Mouse (Mus musculus) stomach, embryonic 14.5 days (tissue): Measurements from ENCODE around the gene Hnrnpd. TPM values are rescaled to one million over a fixed set of nuclear protein-coding genes. Genes with fewer than 3 reads are reported as not detected.

Experiments used
- ATAC-seq: fragments of 200-750 bp; cut with Nextera tagmentation; 2 replicates; pipeline ENCODE4 v1.8.0; 2017; ENCODE audit warnings: low read depth, moderate TSS enrichment; ENCODE audit not compliant: insufficient number of reproducible peaks, insufficient read depth, low FRiP score
- H3K27ac ChIP-seq: fragments of 300-500 bp; sonication (generic); 2 replicates; pipeline ENCODE4 v1.5.1; 2014; ENCODE audit warnings: mild to moderate bottlenecking, low read length, moderate library complexity, mixed read lengths
- H3K27me3 ChIP-seq: fragments of 300-500 bp; sonication (generic); 2 replicates; pipeline ENCODE4 v1.6.1; 2014; ENCODE audit warnings: low read length, control low read depth, mixed read lengths; ENCODE audit not compliant: control insufficient read depth, insufficient read depth
- H3K36me3 ChIP-seq: fragments of 300-500 bp; sonication (generic); 2 replicates; pipeline ENCODE4 v1.6.1; 2014; ENCODE audit warnings: mild to moderate bottlenecking, control low read depth, low read length, moderate library complexity, mixed read lengths; ENCODE audit not compliant: control insufficient read depth, insufficient read depth
- H3K4me1 ChIP-seq: fragments of 300-500 bp; sonication (generic); 2 replicates; pipeline ENCODE4 v1.6.1; 2014; ENCODE audit warnings: low read length, control low read depth, mixed read lengths; ENCODE audit not compliant: control insufficient read depth, insufficient read depth
- H3K4me2 ChIP-seq: fragments of 300-500 bp; sonication (generic); replicated peaks from 2 replicates; pipeline ENCODE4 v1.6.1; 2014; ENCODE audit warnings: low read depth, low read length, control low read depth
- H3K4me3 ChIP-seq: fragments of 300-500 bp; sonication (generic); 2 replicates; pipeline ENCODE4 v1.5.1; 2014; ENCODE audit warnings: low read depth, low read length, control low read depth
- H3K9ac ChIP-seq: fragments of 300-500 bp; sonication (generic); replicated peaks from 2 replicates; pipeline ENCODE4 v1.6.1; 2014; ENCODE audit warnings: low read depth, mild to moderate bottlenecking, control low read depth, low read length, moderate library complexity, mixed read lengths
- H3K9me3 ChIP-seq: fragments of 300-500 bp; sonication (generic); 2 replicates; pipeline ENCODE4 v1.6.1; 2016; ENCODE audit warnings: low read depth, low read length, control low read depth; ENCODE audit not compliant: control insufficient read depth
- WGBS: fragments of 180-500 bp; shearing (Covaris S2); extraction: QIAGEN DNeasy Blood & Tissue Kit; methylation state at CpG from one replicate; pipeline ENCODE4 v1.1.7; 2014; 5-methylcytosine and 5-hydroxymethylcytosine counted together
- polyA plus RNA-seq: library from polyadenylated mRNA; unstranded; fragments of >200 nt; fragmentation: Nextera tagmentation; extraction: Ambion mirVana; gene quantifications from 2 replicates; pipeline ENCODE4 v1.2.1, GENCODE M21; 2014

The Hnrnpd gene
- polyA plus RNA-seq, 1 experiment from 2014 or later, result 126 TPM

- no peaks in the 10 kb centered on the region for H3K27me3 ChIP-seq
- H3K9ac ChIP-seq, result no peak overlapping the region
- H3K27ac ChIP-seq, result peak overlapping the region; percentile 72; the same call in 1 of the 2 replicates
- H3K9me3 ChIP-seq, result no peaks in the 10 kb centered on the region
- H3K4me2 ChIP-seq, result no peak overlapping the region
- no peak for ATAC-seq
- H3K4me1 ChIP-seq, result 0 out of 2 replicates have a peak, but pooled peaks cover under 1% of the 10 kb centered on the region
- H3K4me3 ChIP-seq, result no peak overlapping the region
- H3K36me3 ChIP-seq, result no peaks in the 10 kb centered on the region
- 78% methylated on average over 6 of the region's 6 CpGs for WGBS
Measured at GRCm38 (mm10) chr5:100005896-100006295, 27.2 kb upstream of the Hnrnpd start.

DNA sequence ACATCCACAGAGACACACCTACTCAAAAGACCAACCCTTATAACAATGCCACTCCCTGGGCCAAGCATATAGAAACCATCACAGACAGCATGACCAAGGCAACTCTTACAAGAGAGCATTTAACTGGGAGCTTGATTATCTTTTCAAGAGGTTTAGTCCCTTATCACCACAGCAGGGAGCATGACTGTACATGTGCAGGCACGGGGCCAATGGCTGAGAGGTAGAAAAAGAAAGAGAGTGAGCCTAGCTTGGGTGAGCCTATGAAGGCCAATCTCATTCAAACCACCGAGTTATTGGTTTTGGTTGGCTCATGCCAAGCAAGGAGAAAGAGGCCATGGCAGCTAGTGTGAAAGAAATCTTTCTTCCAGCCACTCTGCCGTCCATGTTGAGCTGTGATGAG lies 26.7 kb upstream of the Hnrnpd start:
- Histone ChIP-seq H3K27me3 (no peaks in the 10 kb centered on the region), H3K9me3 (no peaks in the 10 kb centered on the region), H3K27ac (peak overlapping the region; percentile 72; the same call in 1 of the 2 replicates), H3K9ac (no peak overlapping the region), H3K4me2 (no peak overlapping the region), H3K4me1 (0 out of 2 replicates have a peak, but pooled peaks cover 3% of the 10 kb centered on the region), H3K4me3 (no peak overlapping the region), H3K36me3 (no peaks in the 10 kb centered on the region)
- ATAC-seq, result no peak
- WGBS, result 62% methylated on average over 3 of the region's 3 CpGs

- Histone ChIP-seq H3K4me3 (no peak overlapping the region), H3K9ac (no peak overlapping the region), H3K4me2 (no peak overlapping the region), H3K27ac (no peak overlapping the region), H3K27me3 (no peaks in the 10 kb centered on the region), H3K36me3 (no peaks in the 10 kb centered on the region), H3K4me1 (0 out of 2 replicates have a peak, but pooled peaks cover 3% of the 10 kb centered on the region), H3K9me3 (no peaks in the 10 kb centered on the region)
- 76% methylated on average over 4 of the region's 4 CpGs for WGBS
- ATAC-seq, result no peak
Measured at GRCm38 (mm10) chr5:100003895-100004294, 25.2 kb upstream of the Hnrnpd start.

DNA sequence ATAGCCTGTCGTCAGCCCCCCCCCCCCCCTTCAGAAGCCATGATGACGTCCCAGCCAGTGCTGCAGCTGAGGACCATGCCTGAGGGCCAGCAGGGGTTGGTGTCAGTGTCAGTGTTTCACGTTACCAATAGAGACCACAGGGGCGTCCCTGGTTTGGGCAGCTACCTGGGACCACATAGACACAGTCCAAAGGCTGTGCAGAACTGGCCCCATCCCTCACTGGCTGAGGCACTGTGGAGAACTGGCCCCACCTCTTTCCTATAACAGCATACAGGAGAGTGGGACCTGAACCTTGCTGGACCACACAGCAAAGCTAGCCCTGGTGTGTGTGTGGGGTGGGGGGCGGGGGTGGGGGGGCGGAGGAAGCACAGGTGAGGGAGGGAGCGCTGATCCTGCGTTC lies 21.8 kb upstream of the Hnrnpd start:
- H3K27ac ChIP-seq, result no peak overlapping the region
- H3K4me1 ChIP-seq, result 0 out of 2 replicates have a peak, but pooled peaks cover 3% of the 10 kb centered on the region
- no peaks in the 10 kb centered on the region for H3K36me3 ChIP-seq
- H3K9me3 ChIP-seq, result no peaks in the 10 kb centered on the region
- 47% methylated on average over 8 of the region's 8 CpGs for WGBS
- no peak overlapping the region for H3K9ac ChIP-seq
- no peak for ATAC-seq
- H3K4me2 ChIP-seq, result no peak overlapping the region
- no peak overlapping the region for H3K4me3 ChIP-seq
- H3K27me3 ChIP-seq, result no peaks in the 10 kb centered on the region

DNA sequence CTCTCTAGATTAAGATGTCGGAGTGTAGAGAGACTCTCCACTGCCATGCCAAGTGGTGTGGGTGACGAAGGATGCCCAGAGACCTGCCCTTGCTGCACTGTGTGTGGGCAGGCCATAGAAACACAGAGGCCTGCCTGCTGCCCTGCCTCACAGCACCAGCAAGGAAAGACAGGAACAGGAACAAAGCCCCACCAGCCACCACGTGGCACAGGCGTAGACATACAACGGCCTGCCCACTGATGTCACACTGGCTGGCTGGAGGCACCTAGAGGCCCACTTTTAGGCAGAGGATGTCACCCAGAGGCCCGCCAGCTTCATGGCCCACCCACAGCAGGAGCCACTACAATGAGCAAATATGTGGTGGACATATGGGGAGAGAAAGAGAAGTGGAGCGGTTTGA lies 21.3 kb upstream of the Hnrnpd start:
- Histone ChIP-seq H3K36me3 (no peaks in the 10 kb centered on the region), H3K4me2 (no peak overlapping the region), H3K9ac (no peak overlapping the region), H3K27me3 (no peaks in the 10 kb centered on the region), H3K4me1 (0 out of 2 replicates have a peak, but pooled peaks cover 3% of the 10 kb centered on the region), H3K27ac (no peak overlapping the region), H3K4me3 (no peak overlapping the region), H3K9me3 (no peaks in the 10 kb centered on the region)
- WGBS, result 78% methylated on average over 7 of the region's 7 CpGs
- no peak for ATAC-seq

- WGBS, result 83% methylated on average over 3 of the region's 3 CpGs
- no peaks in the 10 kb centered on the region for H3K27me3 ChIP-seq
- H3K36me3 ChIP-seq, result no peaks in the 10 kb centered on the region
- H3K9ac ChIP-seq, result no peak overlapping the region
- H3K27ac ChIP-seq, result no peak overlapping the region
- H3K9me3 ChIP-seq, result no peaks in the 10 kb centered on the region
- H3K4me3 ChIP-seq, result no peak overlapping the region
- H3K4me2 ChIP-seq, result no peak overlapping the region
- H3K4me1 ChIP-seq, result no peaks in the 10 kb centered on the region
- no peak for ATAC-seq
Measured at GRCm38 (mm10) chr5:99994680-99995079, 15.9 kb upstream of the Hnrnpd start.

DNA sequence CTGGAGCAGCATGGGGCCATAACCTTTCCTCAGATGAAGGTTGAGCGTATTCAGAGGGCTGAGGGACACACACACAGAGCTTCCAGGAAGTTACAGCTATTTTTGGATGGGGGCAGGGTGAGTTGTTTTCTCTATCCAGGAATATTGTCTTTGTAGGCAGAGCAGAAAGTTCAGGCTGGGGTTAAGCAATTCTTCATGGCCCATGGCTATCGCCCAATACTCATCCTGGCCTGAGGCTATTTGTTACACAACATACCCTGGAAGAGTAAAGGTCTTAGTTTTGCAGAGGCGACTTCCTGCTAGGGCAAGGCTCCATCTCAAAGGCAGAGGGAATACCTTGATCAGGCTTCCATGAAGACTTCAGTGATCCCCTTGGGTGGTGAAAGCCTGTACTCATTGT lies 15.4 kb upstream of the Hnrnpd start:
- no peak for ATAC-seq
- Histone ChIP-seq H3K9me3 (no peaks in the 10 kb centered on the region), H3K36me3 (no peaks in the 10 kb centered on the region), H3K4me3 (no peak overlapping the region), H3K4me2 (no peak overlapping the region), H3K27me3 (no peaks in the 10 kb centered on the region), H3K27ac (no peak overlapping the region), H3K9ac (no peak overlapping the region), H3K4me1 (no peaks in the 10 kb centered on the region)
- 80% methylated on average over 3 of the region's 3 CpGs for WGBS

DNA sequence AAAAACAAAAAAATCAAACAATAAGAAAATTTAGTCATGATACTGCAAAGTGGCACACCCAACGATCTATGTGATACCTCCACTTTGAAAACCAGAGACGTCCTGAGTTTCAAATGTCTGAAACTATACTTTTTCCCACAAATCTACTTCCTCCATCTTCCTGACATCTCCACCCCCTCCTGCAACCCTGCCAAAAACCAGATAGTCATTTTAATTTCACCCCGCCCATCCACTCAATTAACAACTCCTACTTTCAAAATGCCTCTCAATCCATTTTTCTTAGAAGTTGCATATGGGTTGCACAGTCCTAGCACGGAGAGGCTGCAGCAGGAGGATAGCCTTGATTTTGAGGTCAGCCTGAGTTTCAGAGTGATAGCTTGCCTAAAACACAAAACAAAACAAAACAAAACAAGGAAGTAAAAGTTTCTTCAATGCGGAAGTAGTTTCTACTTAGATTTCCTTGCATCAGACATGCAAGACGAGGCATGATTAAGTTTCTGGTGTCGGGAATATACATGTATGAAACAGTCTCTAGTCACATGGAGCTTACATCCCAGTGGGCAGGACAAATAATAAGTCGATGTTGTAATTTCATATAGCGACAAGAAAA lies 4.8 kb upstream of the Hnrnpd start:
- no peak overlapping the region for H3K9ac ChIP-seq
- no peak overlapping the region for H3K4me2 ChIP-seq
- no peak overlapping the region for H3K4me3 ChIP-seq
- no peak for ATAC-seq
- 87% methylated on average over 9 of the region's 9 CpGs for WGBS
- H3K9me3 ChIP-seq, result no peaks in the 10 kb centered on the region
- no peaks in the 10 kb centered on the region for H3K36me3 ChIP-seq
- no peaks in the 10 kb centered on the region for H3K4me1 ChIP-seq
- H3K27ac ChIP-seq, result no peak overlapping the region
- no peaks in the 10 kb centered on the region for H3K27me3 ChIP-seq
